Mouse (Mus musculus) liver, embryonic 11.5 days (tissue): ENCODE results near the gene Rpl41. TPM values are rescaled to one million over a fixed set of nuclear protein-coding genes. Genes with fewer than 3 reads are reported as not detected.

ENCODE experiments used
- ATAC-seq: fragments of 200-750 bp; cut with Nextera tagmentation; replicated peaks from 2 replicates; pipeline ENCODE4 v1.8.0; 2017; ENCODE audit warnings: moderate number of reproducible peaks, mild to moderate bottlenecking, moderate TSS enrichment, moderate library complexity; ENCODE audit not compliant: low FRiP score
- DNase-seq: peaks from one replicate; pipeline ENCODE4 v3.0.0-alpha.2; 2017; ENCODE audit warnings: low spot score
- H3K27ac ChIP-seq: fragments of 300-500 bp; sonication (generic); 2 replicates; pipeline ENCODE4 v1.5.1; 2014; ENCODE audit warnings: mild to moderate bottlenecking, low read depth, low read length, control low read depth
- H3K27me3 ChIP-seq: fragments of 300-500 bp; sonication (generic); replicated peaks from 2 replicates; pipeline ENCODE4 v1.6.1; 2014; ENCODE audit warnings: low read length, mixed read lengths; ENCODE audit not compliant: control insufficient read depth, insufficient read depth
- H3K36me3 ChIP-seq: fragments of 300-500 bp; sonication (generic); 2 replicates; pipeline ENCODE4 v1.6.1; 2014; ENCODE audit warnings: mild to moderate bottlenecking, low read length, moderate library complexity, mixed read lengths; ENCODE audit not compliant: control insufficient read depth, insufficient read depth
- H3K4me1 ChIP-seq: fragments of 300-500 bp; sonication (generic); replicated peaks from 2 replicates; pipeline ENCODE4 v1.6.1; 2014; ENCODE audit warnings: low read length, mixed read lengths; ENCODE audit not compliant: control insufficient read depth, insufficient read depth
- H3K4me2 ChIP-seq: fragments of 300-500 bp; sonication (generic); 2 replicates; pipeline ENCODE4 v1.6.1; 2014; ENCODE audit warnings: mild to moderate bottlenecking, control low read depth, moderate library complexity
- H3K4me3 ChIP-seq: fragments of 300-500 bp; sonication (generic); 2 replicates; pipeline ENCODE4 v1.5.1; 2014; ENCODE audit warnings: low read depth, low read length, control low read depth
- H3K9ac ChIP-seq: fragments of 300-500 bp; sonication (generic); 2 replicates; pipeline ENCODE4 v1.6.1; 2014; ENCODE audit warnings: low read depth, low read length, control low read depth
- H3K9me3 ChIP-seq: fragments of 300-500 bp; sonication (generic); 2 replicates; pipeline ENCODE4 v1.6.1; 2016; ENCODE audit warnings: low read length, inconsistent platforms, mixed read lengths; ENCODE audit not compliant: control insufficient read depth
- WGBS: fragments of 180-500 bp; shearing (Covaris S2); extraction: QIAGEN DNeasy Blood & Tissue Kit; methylation state at CpG from one replicate; pipeline ENCODE4 v1.1.7; 2014; 5-methylcytosine and 5-hydroxymethylcytosine counted together
- polyA plus RNA-seq: library from polyadenylated mRNA; unstranded; fragments of >200 nt; fragmentation: Nextera tagmentation; extraction: Ambion mirVana; gene quantifications from 2 replicates; pipeline ENCODE4 v1.2.1, GENCODE M21; 2014

Rpl41 gene
- polyA plus RNA-seq = 3,476 and 3,859 TPM in 2 replicates

DNA sequence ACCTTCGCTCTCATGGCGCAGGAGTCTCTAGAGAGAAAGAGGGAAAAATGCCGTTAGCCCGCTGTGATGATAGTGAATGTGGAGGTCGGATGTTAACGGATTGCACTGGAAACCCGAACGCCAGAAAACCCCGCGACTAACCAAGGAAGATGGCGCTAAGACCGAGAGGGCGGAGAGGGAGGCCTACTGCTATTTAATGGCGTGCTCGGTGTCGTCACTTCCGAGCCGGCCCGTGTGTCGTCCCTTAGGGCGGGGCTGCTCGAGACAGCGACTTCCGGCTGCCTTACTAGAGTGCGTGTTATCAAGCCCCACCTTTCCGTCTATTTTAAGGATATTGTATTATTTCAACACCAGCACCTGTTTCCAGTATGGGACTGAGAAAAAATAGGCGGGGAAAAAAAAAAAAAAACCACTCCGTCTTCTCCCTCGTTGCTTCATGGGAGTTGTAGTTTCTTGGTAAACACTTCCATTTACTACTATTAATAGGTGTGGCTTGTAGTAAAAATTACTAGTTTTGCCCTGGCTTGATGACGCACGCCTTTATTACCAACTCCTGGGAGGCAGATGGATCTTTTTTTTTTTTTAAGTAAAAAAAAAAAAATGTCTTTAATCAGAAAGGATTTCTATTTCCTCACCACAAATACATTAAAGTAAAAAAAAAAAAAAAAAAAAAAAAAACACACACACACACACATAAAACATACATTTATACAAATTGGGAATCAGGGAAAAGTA, at the start of gene Rpl41:
Rpl41 (minus strand) TSS at position 359 of the 735 bp plus-strand sequence.
- H3K27ac ChIP-seq = peak within 1 kb of the TSS; percentile 83
- DNase-seq (peak; percentile 91), ATAC-seq (peak; percentile 84)
- no peaks in the 10 kb centered on the region for H3K27me3 ChIP-seq
- H3K9me3 ChIP-seq = no peaks in the 10 kb centered on the region
- H3K4me2 ChIP-seq = peak within 1 kb of the TSS; percentile 78
- peaks cover 7% of the 10 kb centered on the region; the same call in 1 of the 2 replicates for H3K4me1 ChIP-seq
- H3K9ac ChIP-seq = peak within 1 kb of the TSS; percentile 83
- peak within 1 kb of the TSS; percentile 68 for H3K4me3 ChIP-seq
- under 1% methylated on average over 31 of the region's 31 CpGs for WGBS
- peaks cover 8% of the 10 kb centered on the region for H3K36me3 ChIP-seq

DNA sequence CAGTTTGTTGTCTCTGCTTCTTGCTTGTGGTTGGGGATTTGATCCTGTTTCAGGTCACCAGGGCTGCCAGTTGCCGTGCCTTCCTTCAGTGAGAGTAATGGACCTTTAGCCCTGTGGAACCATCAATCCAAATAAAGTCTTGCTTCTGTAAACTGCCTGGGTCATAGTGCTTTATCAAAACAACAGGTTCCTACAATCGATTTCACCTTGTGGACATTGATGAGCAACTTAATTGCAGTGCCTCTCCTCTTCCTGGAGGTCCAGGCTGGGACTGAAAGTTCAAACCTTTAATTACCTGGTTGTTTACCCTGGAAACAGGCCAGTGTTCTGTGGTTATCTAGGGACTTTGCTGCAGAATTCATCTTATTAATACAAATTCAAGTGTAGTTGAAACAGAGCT, 49.4 kb upstream of the Rpl41 start:
- WGBS = 60% methylated on average over 2 of the region's 2 CpGs
- Histone ChIP-seq H3K4me1 (no peaks in the 10 kb centered on the region), H3K4me2 (no peak overlapping the region), H3K9ac (no peak overlapping the region), H3K27me3 (no peaks in the 10 kb centered on the region), H3K27ac (no peak overlapping the region), H3K36me3 (no peaks in the 10 kb centered on the region), H3K9me3 (no peaks in the 10 kb centered on the region), H3K4me3 (no peak overlapping the region)
- ATAC-seq = no peak
- DNase-seq = no peak

DNA sequence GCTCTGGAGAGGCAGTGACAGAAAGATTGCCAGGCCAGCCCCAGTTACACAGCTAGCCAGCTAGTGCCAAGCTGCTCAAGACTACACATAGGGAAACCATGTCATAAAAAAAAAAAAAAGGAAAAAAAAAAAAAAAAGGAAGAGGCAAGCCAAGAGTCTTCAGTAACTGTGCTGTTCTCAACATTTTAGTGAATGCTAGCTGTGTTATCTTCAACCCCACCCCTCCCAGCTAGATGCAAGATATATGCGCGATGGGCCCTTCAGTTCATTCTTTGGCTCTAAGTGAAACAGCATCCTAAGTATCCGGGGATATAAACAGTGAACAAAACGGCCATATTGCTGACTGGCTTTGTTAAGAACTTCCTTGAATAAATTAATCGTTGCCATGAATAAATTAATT, 43.7 kb upstream of the Rpl41 start:
- Histone ChIP-seq H3K9me3 (no peaks in the 10 kb centered on the region), H3K36me3 (no peaks in the 10 kb centered on the region), H3K4me3 (no peak overlapping the region), H3K27me3 (peaks cover 24% of the 10 kb centered on the region), H3K4me1 (peaks cover 6% of the 10 kb centered on the region), H3K9ac (no peak overlapping the region), H3K27ac (no peak overlapping the region), H3K4me2 (no peak overlapping the region)
- DNase-seq (no peak), ATAC-seq (no peak)
- 64% methylated on average over 5 of the region's 5 CpGs for WGBS

DNA sequence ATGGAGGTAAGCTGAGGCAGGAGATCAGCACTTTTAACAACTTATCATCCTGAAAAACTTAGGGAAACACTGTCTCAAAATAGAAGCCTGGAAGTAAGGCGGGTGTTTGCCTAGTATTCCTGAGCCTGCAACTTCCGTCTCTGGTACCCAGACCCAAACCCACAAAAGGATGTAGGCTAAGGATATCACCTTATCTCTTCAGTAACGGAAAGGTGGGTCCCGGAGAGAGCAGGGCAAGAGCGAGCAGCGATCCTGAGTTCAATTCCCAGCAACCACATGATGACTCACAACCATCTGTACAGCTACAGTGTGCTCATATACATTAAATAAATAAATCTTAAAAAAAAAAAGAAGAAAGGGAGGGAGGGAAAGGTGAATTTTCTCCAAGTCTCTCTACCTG, 42.3 kb upstream of the Rpl41 start:
- Histone ChIP-seq H3K9me3 (no peaks in the 10 kb centered on the region), H3K9ac (no peak overlapping the region), H3K4me2 (no peak overlapping the region), H3K27ac (no peak overlapping the region), H3K27me3 (peaks cover 37% of the 10 kb centered on the region), H3K4me1 (peaks cover 7% of the 10 kb centered on the region), H3K4me3 (no peak overlapping the region), H3K36me3 (no peaks in the 10 kb centered on the region)
- ATAC-seq = no peak
- no peak for DNase-seq
- 45% methylated on average over 6 of the region's 6 CpGs for WGBS

DNA sequence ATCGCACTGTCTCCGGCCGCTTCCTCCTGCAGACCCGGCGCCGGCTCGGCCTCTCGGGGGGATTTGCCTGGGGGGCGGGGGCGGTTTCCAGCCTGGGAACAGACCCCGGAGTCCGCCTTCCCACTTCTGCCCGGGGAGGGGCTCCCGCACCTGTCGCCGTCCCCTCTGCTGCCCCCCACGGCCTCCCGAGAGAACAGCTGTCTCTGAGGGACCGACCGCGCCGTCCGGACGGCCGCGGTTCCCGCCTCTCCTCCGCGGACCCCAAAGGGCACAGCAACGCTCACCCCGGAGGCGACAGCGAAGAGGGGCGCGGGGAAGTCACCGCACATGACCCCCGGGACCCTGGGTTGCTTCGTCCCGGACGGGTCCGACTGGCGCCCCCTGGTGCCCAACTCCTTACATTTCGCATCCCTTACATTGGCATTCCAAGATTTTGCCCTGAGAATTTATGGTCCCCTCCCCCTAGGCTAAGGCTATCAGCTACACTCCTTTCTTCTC, 41.1 kb upstream of the Rpl41 start:
- peak; percentile 32 for ATAC-seq
- Histone ChIP-seq H3K9ac (peak overlapping the region; percentile 54), H3K4me1 (peaks cover 8% of the 10 kb centered on the region), H3K36me3 (no peaks in the 10 kb centered on the region), H3K4me3 (peak overlapping the region; percentile 71), H3K27me3 (peaks cover 45% of the 10 kb centered on the region), H3K4me2 (peak overlapping the region; percentile 99), H3K9me3 (no peaks in the 10 kb centered on the region), H3K27ac (no peak overlapping the region)
- under 1% methylated on average over 41 of the region's 43 CpGs for WGBS
- DNase-seq = peak; percentile 76

DNA sequence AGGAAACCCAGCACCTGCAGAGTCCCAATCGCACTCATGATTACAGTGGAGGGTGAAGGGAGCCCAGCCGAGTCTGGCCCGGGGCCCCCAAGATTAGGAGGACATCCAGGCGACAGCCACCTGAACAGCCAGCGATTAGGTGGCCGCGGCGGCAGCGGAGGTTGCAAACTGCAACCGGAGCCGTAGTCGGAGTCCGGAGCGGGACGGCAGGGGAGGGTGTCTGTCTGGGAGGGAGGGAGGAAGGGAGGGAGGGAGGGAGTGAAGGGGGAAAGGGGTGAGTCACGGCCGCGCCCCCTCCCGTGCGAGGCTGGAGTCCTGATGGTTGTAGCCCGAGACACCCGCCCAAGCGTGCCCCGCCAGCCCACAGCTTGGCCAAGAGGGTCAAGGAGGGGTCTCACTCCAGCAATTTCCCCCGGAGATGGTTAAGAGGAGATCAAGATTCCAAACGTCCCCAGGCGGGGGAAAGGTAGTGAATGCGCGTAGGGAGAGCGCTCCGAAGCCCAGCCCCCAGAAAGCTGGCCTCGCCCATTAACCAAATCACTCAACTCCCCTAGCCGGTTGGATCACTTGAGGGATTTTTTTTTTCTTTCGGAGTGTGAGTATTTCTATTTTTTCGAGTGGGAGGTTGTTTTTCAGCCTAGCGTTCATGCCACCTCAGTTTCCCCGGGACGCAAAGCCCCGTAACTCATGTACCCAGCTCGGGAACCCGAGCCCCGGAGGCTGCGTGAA, 40.5 kb upstream of the Rpl41 start, which contains the start of gene Erbb3:
Erbb3 (minus strand) TSS at position 189 of the 729 bp plus-strand sequence.
- Histone ChIP-seq H3K4me1 (peaks cover 8% of the 10 kb centered on the region), H3K27me3 (peaks cover 48% of the 10 kb centered on the region), H3K27ac (no peak within 1 kb of the TSS), H3K9ac (peak within 1 kb of the TSS; percentile 54), H3K9me3 (no peaks in the 10 kb centered on the region), H3K4me3 (peak within 1 kb of the TSS; percentile 71), H3K36me3 (no peaks in the 10 kb centered on the region), H3K4me2 (peak within 1 kb of the TSS; percentile 99)
- DNase-seq (peak; percentile 72), ATAC-seq (peak; percentile 54)
- WGBS = under 1% methylated on average over 43 of the region's 43 CpGs

DNA sequence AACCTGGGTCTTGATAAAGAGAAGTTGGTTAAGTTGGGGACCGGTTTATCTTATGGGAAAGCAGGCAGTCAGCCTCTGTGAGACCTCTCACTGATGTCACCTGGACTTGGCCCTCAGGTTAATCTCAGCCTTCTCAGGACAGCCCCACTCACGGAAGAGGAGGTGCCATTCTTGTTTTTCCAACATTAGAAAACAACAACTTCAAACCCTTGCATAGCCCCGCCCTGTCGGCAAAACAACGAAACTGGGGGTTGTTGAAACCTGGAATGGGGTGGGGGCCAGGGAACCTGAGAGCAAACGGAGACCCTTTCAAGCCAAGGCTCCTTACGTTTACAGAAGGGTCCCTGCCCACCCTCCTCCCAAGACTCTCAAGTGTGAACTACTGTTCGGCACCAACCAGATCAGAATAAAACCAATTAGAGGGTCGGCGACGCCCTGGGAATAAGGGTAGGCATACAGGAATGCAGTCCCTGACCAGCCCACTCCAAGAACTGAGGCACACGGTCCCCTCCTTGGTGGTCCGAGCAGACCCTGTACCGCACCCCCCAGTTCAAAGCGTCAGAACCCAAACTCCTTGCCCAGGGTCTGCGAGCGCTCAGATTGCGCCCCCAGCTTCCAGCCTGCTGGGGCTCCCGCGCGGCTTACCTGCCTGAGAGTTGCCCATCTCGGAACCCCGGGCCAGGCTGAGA, 39.8 kb upstream of the Rpl41 start:
- Histone ChIP-seq H3K4me1 (peaks cover 8% of the 10 kb centered on the region), H3K4me2 (peak overlapping the region; percentile 99), H3K9ac (peak overlapping the region; percentile 54), H3K36me3 (no peaks in the 10 kb centered on the region), H3K27me3 (peaks cover 55% of the 10 kb centered on the region), H3K27ac (no peak overlapping the region), H3K4me3 (peak overlapping the region; percentile 71), H3K9me3 (no peaks in the 10 kb centered on the region)
- ATAC-seq (peak; percentile 2; the same call in 1 of the 2 replicates), DNase-seq (no peak)
- 3% methylated on average over 23 of the region's 23 CpGs for WGBS

DNA sequence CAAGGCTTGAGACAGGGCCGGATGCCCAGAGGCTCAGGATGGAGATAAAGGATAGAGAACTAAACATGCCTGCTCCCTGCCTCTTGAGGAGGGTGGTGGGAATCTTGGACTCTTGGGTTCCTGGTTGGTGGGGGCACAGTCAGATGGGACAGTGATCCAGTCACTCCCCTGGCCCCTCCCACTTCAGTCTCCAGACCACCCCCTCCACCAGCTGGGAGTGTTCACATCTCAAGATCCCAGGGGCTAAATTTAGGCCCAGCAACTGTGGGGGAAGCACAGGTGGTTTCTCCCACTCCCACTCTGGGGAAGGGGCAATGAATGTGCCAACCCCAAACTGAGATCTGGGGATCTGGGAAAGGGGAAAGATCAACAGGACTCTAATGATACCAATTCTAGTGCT, 39.0 kb upstream of the Rpl41 start:
- H3K4me3 ChIP-seq = no peak overlapping the region
- H3K9me3 ChIP-seq = no peaks in the 10 kb centered on the region
- WGBS = 44% methylated on average over 1 of the region's 1 CpGs
- H3K4me2 ChIP-seq = peak overlapping the region; percentile 99
- H3K4me1 ChIP-seq = peaks cover 8% of the 10 kb centered on the region
- no peak overlapping the region for H3K27ac ChIP-seq
- H3K36me3 ChIP-seq = no peaks in the 10 kb centered on the region
- peaks cover 58% of the 10 kb centered on the region for H3K27me3 ChIP-seq
- no peak for ATAC-seq
- no peak overlapping the region for H3K9ac ChIP-seq
- no peak for DNase-seq
